Mouse (Mus musculus): ENCODE measurements around the gene Klk1b16.
"Not testable (repeated sequence)": the region's sequence is repeated elsewhere in the genome, so short reads cannot be mapped to it uniquely, and the experiment has no call there.

Klk1b16 gene

DNA sequence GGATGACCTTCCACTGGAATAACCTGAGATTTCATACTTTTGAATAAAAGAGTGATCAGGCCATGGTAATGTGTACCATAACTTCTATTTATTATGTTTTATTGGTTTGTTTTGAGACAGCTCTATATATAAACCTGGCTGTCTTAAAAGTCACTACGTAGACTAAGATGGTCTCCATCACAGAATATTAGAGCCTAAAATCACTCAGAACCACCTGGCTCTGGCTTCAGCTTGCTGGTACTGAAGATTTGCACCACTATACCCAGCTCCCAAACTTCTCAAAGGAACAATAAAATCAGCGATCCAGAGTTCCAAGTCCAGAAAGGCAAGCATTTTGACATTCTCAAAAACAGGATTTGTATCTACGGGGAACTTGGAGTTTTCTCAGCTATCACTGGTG is at the start of gene Klk1b16:
Klk1b16 (plus strand) TSS at position 301 of the 400 bp plus-strand sequence.
- no peak for DNase-seq

DNA sequence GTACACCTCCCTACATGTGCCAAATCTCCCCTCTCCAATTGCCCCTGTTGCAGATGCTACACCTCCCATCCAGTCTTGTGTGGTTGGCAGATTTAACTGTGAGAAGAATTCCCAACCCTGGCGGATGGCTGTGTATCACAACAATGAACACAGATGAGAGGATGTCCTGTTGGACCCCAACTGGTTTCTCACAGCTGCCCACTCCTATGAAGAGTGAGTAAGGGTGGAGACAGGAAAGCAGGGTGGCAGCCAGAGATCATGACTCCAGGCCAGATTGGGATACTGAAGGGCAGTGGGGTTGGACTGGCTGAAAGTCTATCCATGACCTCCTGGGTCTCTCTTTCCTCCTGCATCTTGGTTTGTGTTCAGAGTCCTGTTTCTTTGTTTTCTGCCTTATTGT is 40.5 kb upstream of the Klk1b16 start:
- no peak for DNase-seq

GRCm38 (mm10) chr7:44102028-44102427 is 34.5 kb upstream of the Klk1b16 start, which contains the start of gene Klk1b21:
Gene Klk1b21, plus strand, starts transcription at chr7:44102328.
- not testable (repeated sequence) for DNase-seq

GRCm38 (mm10) chr7:44112373-44112772 is 24.2 kb upstream of the Klk1b16 start, which contains the start of gene Klk1b22:
Gene Klk1b22, plus strand, starts transcription at chr7:44112673.
- DNase-seq, result no peak

DNA sequence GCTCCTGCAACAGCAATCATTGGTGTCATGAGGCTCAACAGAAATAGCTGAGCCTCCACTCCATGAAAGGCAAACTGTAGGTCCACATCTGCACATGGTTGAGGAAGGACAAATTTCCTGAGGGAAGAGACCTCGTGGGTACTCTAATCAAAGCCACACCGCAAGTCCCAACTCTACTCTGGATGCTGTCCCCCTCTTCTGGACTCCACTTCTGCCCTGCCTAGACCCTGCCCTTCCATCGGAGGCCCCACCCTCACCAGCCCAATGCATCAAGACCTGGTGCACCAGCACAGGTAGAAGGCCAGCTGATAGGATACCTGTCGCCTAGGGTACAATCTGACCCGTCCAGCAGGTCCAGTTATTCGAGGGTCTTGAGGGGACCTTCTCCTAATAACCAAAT is 13.1 kb upstream of the Klk1b16 start:
- no peak for DNase-seq

- DNase-seq, result no peak
Observed at GRCm38 (mm10) chr7:44179299-44180045, 42.9 kb downstream of the Klk1b16 start.

GRCm38 (mm10) chr7:44186516-44186915 is 49.9 kb downstream of the Klk1b16 start:
- DNase-seq, result not testable (repeated sequence)

GRCm38 (mm10) chr7:44187936-44188335 is 51.4 kb downstream of the Klk1b16 start, which contains the start of gene Klk1b24:
Gene Klk1b24, plus strand, starts transcription at chr7:44188236.
- DNase-seq, result not testable (repeated sequence)

Data from lung, postnatal 4 days (tissue).